Mouse (Mus musculus): ENCODE results near the gene Pml. TPM values are rescaled to one million over a fixed set of nuclear protein-coding genes. Genes with fewer than 3 reads are reported as not detected.
"Not testable (repeated sequence)": the region's sequence is repeated elsewhere in the genome, so short reads cannot be mapped to it uniquely, and the experiment has no call there.

The Pml gene
- polyA plus RNA-seq, 1 experiment from 2014 or later: 6.4 TPM

GRCm38 (mm10) chr9:58274101-58274604, 24.6 kb upstream of the Pml start:
- no peaks in the 10 kb centered on the region for H3K27me3 ChIP-seq (replicated peaks; ENCODE audit: insufficient read depth, low read length)
- no peak overlapping the region for H3K4me2 ChIP-seq (replicated peaks; ENCODE audit: low read depth, low read length)
- no peak overlapping the region for H3K4me3 ChIP-seq (ENCODE audit: low read depth, low read length)
- H3K9me3 ChIP-seq (ENCODE audit: low read length): no peaks in the 10 kb centered on the region
- no peak overlapping the region for H3K9ac ChIP-seq (replicated peaks; ENCODE audit: low read depth)
- peaks cover 15% of the 10 kb centered on the region for H3K4me1 ChIP-seq (ENCODE audit: insufficient read depth, low read depth, low read length)
- peak overlapping the region; percentile 93 for H3K27ac ChIP-seq (ENCODE audit: low read length)
- 78% methylated on average over 7 of the region's 7 CpGs for WGBS
- H3K36me3 ChIP-seq (ENCODE audit: insufficient read depth, low read length): no peaks in the 10 kb centered on the region
- TF ChIP-seq CTCF (IDR thresholded peaks at IDR 0.05): no peak
- no peak for TF ChIP-seq EP300 (IDR thresholded peaks at IDR 0.05)
- DNase-seq (ENCODE audit: low spot score) (no peak), ATAC-seq (no peak)

- no peaks in the 10 kb centered on the region for H3K9me3 ChIP-seq (ENCODE audit: low read length)
- H3K4me1 ChIP-seq (ENCODE audit: insufficient read depth, low read depth, low read length): peaks cover 15% of the 10 kb centered on the region
- ATAC-seq: no peak
- TF ChIP-seq EP300 (IDR thresholded peaks at IDR 0.05) (no peak), CTCF (IDR thresholded peaks at IDR 0.05) (no peak)
- no peak overlapping the region for H3K9ac ChIP-seq (replicated peaks; ENCODE audit: low read depth)
- H3K36me3 ChIP-seq (ENCODE audit: insufficient read depth, low read length): no peaks in the 10 kb centered on the region
- no peak overlapping the region for H3K4me3 ChIP-seq (ENCODE audit: low read depth, low read length)
- WGBS: 71% methylated on average over 9 of the region's 9 CpGs
- no peaks in the 10 kb centered on the region for H3K27me3 ChIP-seq (replicated peaks; ENCODE audit: insufficient read depth, low read length)
- DNase-seq (ENCODE audit: low spot score): no peak
- H3K27ac ChIP-seq (ENCODE audit: low read length): no peak overlapping the region
- H3K4me2 ChIP-seq (replicated peaks; ENCODE audit: low read depth, low read length): no peak overlapping the region
These were observed 23.3 kb upstream of the Pml start for GRCm38 (mm10) chr9:58272855-58273254.

DNA sequence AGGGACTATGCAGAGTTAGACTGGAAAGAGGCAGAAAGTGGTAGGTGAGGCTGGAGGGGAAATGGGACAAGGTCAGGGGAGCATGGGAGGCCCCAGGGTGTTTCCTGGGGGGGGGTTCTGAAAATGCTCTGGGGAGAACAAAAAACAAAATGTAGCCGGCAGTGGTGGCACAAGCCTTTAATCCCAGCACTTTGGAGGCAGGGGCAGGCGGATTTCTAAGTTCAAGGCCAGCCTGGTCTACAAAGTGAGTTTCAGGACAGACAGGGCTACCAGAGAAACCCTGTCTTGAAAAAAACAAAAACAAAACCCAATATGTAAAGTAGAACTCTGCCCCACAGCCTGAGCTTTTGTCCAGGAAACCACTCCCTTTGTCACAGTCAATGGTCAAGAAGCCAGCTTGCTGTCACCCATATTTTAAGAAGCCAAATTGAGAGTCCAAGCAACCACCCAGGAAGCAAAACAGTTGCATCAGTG, 22.5 kb upstream of the Pml start:
- Histone ChIP-seq H3K9ac (replicated peaks; ENCODE audit: low read depth) (no peak overlapping the region), H3K4me2 (replicated peaks; ENCODE audit: low read depth, low read length) (no peak overlapping the region), H3K27me3 (replicated peaks; ENCODE audit: insufficient read depth, low read length) (no peaks in the 10 kb centered on the region), H3K4me3 (ENCODE audit: low read depth, low read length) (no peak overlapping the region), H3K36me3 (ENCODE audit: insufficient read depth, low read length) (no peaks in the 10 kb centered on the region), H3K9me3 (ENCODE audit: low read length) (no peaks in the 10 kb centered on the region), H3K27ac (ENCODE audit: low read length) (no peak overlapping the region), H3K4me1 (ENCODE audit: insufficient read depth, low read depth, low read length) (peaks cover 15% of the 10 kb centered on the region)
- TF ChIP-seq EP300 (IDR thresholded peaks at IDR 0.05) (no peak; the same call in 1 of the 2 replicates), CTCF (IDR thresholded peaks at IDR 0.05) (no peak)
- ATAC-seq (no peak), DNase-seq (ENCODE audit: low spot score) (peak; percentile 43)
- WGBS: 72% methylated on average over 2 of the region's 2 CpGs

GRCm38 (mm10) chr9:58271551-58271950, 22.0 kb upstream of the Pml start:
- not testable (repeated sequence) for H3K4me2 ChIP-seq (replicated peaks; ENCODE audit: low read depth, low read length); H3K27me3 ChIP-seq (replicated peaks; ENCODE audit: insufficient read depth, low read length); H3K36me3 ChIP-seq (ENCODE audit: insufficient read depth, low read length); H3K9ac ChIP-seq (replicated peaks; ENCODE audit: low read depth); H3K27ac ChIP-seq (ENCODE audit: low read length); DNase-seq (ENCODE audit: low spot score); H3K4me3 ChIP-seq (ENCODE audit: low read depth, low read length); H3K9me3 ChIP-seq (ENCODE audit: low read length); ATAC-seq
- 90% methylated on average over 9 of the region's 9 CpGs for WGBS
- TF ChIP-seq CTCF (IDR thresholded peaks at IDR 0.05): peak; percentile 19; the same call in 1 of the 2 replicates
- H3K4me1 ChIP-seq (ENCODE audit: insufficient read depth, low read depth, low read length): peaks cover 15% of the 10 kb centered on the region

DNA sequence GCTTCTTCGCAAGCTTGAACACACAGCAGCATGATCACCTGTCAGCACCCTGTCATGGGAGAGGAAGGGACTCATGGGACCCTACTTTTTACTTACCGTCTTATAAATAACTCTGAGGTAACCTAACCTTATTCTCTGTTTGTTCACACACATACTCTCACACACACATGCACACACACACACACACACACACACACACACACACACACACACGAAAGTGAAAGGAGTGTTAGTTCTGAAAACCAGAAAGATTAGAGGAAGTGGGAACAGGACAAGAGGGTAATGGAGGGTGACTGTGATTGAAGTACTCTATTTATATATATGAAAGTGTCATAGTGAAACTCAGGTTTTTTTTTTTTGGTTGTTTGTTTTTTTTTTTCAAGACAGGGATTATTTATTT, 21.5 kb upstream of the Pml start:
- ATAC-seq: no peak
- no peak for TF ChIP-seq CTCF (IDR thresholded peaks at IDR 0.05)
- no peak for TF ChIP-seq EP300 (IDR thresholded peaks at IDR 0.05)
- H3K4me3 ChIP-seq (ENCODE audit: low read depth, low read length): no peak overlapping the region
- H3K4me2 ChIP-seq (replicated peaks; ENCODE audit: low read depth, low read length): no peak overlapping the region
- no peak overlapping the region for H3K27ac ChIP-seq (ENCODE audit: low read length)
- 81% methylated on average over 3 of the region's 3 CpGs for WGBS
- peaks cover 15% of the 10 kb centered on the region for H3K4me1 ChIP-seq (ENCODE audit: insufficient read depth, low read depth, low read length)
- H3K9me3 ChIP-seq (ENCODE audit: low read length): no peaks in the 10 kb centered on the region
- no peaks in the 10 kb centered on the region for H3K36me3 ChIP-seq (ENCODE audit: insufficient read depth, low read length)
- H3K27me3 ChIP-seq (replicated peaks; ENCODE audit: insufficient read depth, low read length): no peaks in the 10 kb centered on the region
- no peak overlapping the region for H3K9ac ChIP-seq (replicated peaks; ENCODE audit: low read depth)
- DNase-seq (ENCODE audit: low spot score): no peak

GRCm38 (mm10) chr9:58270081-58270480, 20.5 kb upstream of the Pml start:
- no peak for TF ChIP-seq EP300 (IDR thresholded peaks at IDR 0.05)
- TF ChIP-seq CTCF (IDR thresholded peaks at IDR 0.05): no peak
- Histone ChIP-seq H3K9ac (replicated peaks; ENCODE audit: low read depth) (no peak overlapping the region), H3K4me1 (ENCODE audit: insufficient read depth, low read depth, low read length) (peaks cover 9% of the 10 kb centered on the region; the same call in 1 of the 2 replicates), H3K27ac (ENCODE audit: low read length) (no peak overlapping the region), H3K4me2 (replicated peaks; ENCODE audit: low read depth, low read length) (no peak overlapping the region), H3K36me3 (ENCODE audit: insufficient read depth, low read length) (no peaks in the 10 kb centered on the region), H3K27me3 (replicated peaks; ENCODE audit: insufficient read depth, low read length) (no peaks in the 10 kb centered on the region), H3K9me3 (ENCODE audit: low read length) (no peaks in the 10 kb centered on the region), H3K4me3 (ENCODE audit: low read depth, low read length) (no peak overlapping the region)
- 52% methylated on average over 3 of the region's 3 CpGs for WGBS
- DNase-seq (ENCODE audit: low spot score) (no peak), ATAC-seq (no peak)
